Mouse (Mus musculus) E14TG2a.4 (cell line): Measurements from ENCODE around the gene Gimap1.

Source experiments
- CTCF ChIP-seq: conservative IDR thresholded peaks from 2 replicates; pipeline ENCODE4 v1.5.1; 2014; ENCODE audit warnings: low read length
- NANOG ChIP-seq: IDR thresholded peaks from 2 replicates; pipeline ENCODE4 v1.6.1; 2014; ENCODE audit warnings: borderline replicate concordance, low read length, mixed read lengths
- POU5F1 ChIP-seq: IDR thresholded peaks from 2 replicates; pipeline ENCODE4 v1.6.1; 2014; ENCODE audit warnings: low read length, borderline replicate concordance

- TF ChIP-seq CTCF = no peak
- no peak for TF ChIP-seq POU5F1
- TF ChIP-seq NANOG = no peak
Measured at GRCm38 (mm10) chr6:48727761-48728160, 11.1 kb upstream of the Gimap1 start.
